Mouse (Mus musculus) lung, postnatal 14 days (tissue): Measurements from ENCODE around the gene Tmc2.

Experiments
- DNase-seq: peaks from one replicate; pipeline ENCODE4 v3.0.0; 2021

The Tmc2 gene

GRCm38 (mm10) chr2:130194894-130195293 is at the start of gene Tmc2:
Tmc2 (plus strand) TSS chr2:130195194.
- DNase-seq = no peak

GRCm38 (mm10) chr2:130146089-130146668 is 48.8 kb upstream of the Tmc2 start:
- no peak for DNase-seq

GRCm38 (mm10) chr2:130155171-130155570 is 39.8 kb upstream of the Tmc2 start:
- DNase-seq = no peak

- no peak for DNase-seq
Observed at GRCm38 (mm10) chr2:130155851-130156250, 39.1 kb upstream of the Tmc2 start.

- no peak for DNase-seq
Observed at GRCm38 (mm10) chr2:130157231-130158087, 37.5 kb upstream of the Tmc2 start.

- DNase-seq = no peak
Observed at GRCm38 (mm10) chr2:130158088-130158437, 36.9 kb upstream of the Tmc2 start.

GRCm38 (mm10) chr2:130162701-130163100 is 32.3 kb upstream of the Tmc2 start:
- DNase-seq = no peak

- no peak for DNase-seq
Observed at GRCm38 (mm10) chr2:130166311-130167214, 28.4 kb upstream of the Tmc2 start.

GRCm38 (mm10) chr2:130167861-130168260 is 27.1 kb upstream of the Tmc2 start:
- peak; percentile 56 for DNase-seq

GRCm38 (mm10) chr2:130171674-130172073 is 23.3 kb upstream of the Tmc2 start:
- no peak for DNase-seq

- DNase-seq = peak; percentile 7
Observed at GRCm38 (mm10) chr2:130176820-130177219, 18.2 kb upstream of the Tmc2 start.

- DNase-seq = no peak
Observed at GRCm38 (mm10) chr2:130178381-130178705, 16.7 kb upstream of the Tmc2 start.

- peak; percentile 92 for DNase-seq
Observed at GRCm38 (mm10) chr2:130178706-130179506, 16.1 kb upstream of the Tmc2 start, which contains the start of gene Snrpb. Snrpb (minus strand) TSS chr2:130179403.

GRCm38 (mm10) chr2:130179507-130180019 is 15.4 kb upstream of the Tmc2 start:
- DNase-seq = no peak

- no peak for DNase-seq
Observed at GRCm38 (mm10) chr2:130188391-130188790, 6.6 kb upstream of the Tmc2 start.

GRCm38 (mm10) chr2:130200961-130201360 is 6.0 kb downstream of the Tmc2 start:
- DNase-seq = no peak

- no peak for DNase-seq
Observed at GRCm38 (mm10) chr2:130207376-130207775, 12.4 kb downstream of the Tmc2 start.

- DNase-seq = no peak
Observed at GRCm38 (mm10) chr2:130207996-130208395, 13.0 kb downstream of the Tmc2 start.

GRCm38 (mm10) chr2:130209636-130210035 is 14.6 kb downstream of the Tmc2 start:
- no peak for DNase-seq

GRCm38 (mm10) chr2:130211581-130211980 is 16.6 kb downstream of the Tmc2 start:
- DNase-seq = no peak

- DNase-seq = peak; percentile 34
Observed at GRCm38 (mm10) chr2:130246912-130247311, 51.9 kb downstream of the Tmc2 start.

- no peak for DNase-seq
Observed at GRCm38 (mm10) chr2:130248226-130248625, 53.2 kb downstream of the Tmc2 start.
